Mouse (Mus musculus): ENCODE measurements at regions not wholly inside any gene's neighbourhood (a gene's known extent, or its start where the extent isn't known, plus 50 kb on each side); places are given as distances from the start of the nearest gene placed in this dataset.

- H3K27me3 ChIP-seq (ENCODE audit: control insufficient read depth, insufficient read depth, low read length, poor library complexity, severe bottlenecking) = no peaks in the 10 kb centered on the region
- no peaks in the 10 kb centered on the region for H3K36me3 ChIP-seq (ENCODE audit: control insufficient read depth, insufficient read depth, low read length, poor library complexity, severe bottlenecking)
- peak; percentile 55 for DNase-seq (ENCODE audit: low read depth, low spot score)
These were observed 68.6 kb upstream of the Rph3a start for GRCm38 (mm10) chr5:121078531-121078930.

- Histone ChIP-seq H3K36me3 (ENCODE audit: control insufficient read depth, insufficient read depth, low read length, poor library complexity, severe bottlenecking) (no peaks in the 10 kb centered on the region), H3K27me3 (ENCODE audit: control insufficient read depth, insufficient read depth, low read length, poor library complexity, severe bottlenecking) (no peaks in the 10 kb centered on the region)
- DNase-seq (ENCODE audit: low read depth, low spot score) = no peak
These were observed 66.8 kb upstream of the Rph3a start for GRCm38 (mm10) chr5:121076741-121077140.

DNA sequence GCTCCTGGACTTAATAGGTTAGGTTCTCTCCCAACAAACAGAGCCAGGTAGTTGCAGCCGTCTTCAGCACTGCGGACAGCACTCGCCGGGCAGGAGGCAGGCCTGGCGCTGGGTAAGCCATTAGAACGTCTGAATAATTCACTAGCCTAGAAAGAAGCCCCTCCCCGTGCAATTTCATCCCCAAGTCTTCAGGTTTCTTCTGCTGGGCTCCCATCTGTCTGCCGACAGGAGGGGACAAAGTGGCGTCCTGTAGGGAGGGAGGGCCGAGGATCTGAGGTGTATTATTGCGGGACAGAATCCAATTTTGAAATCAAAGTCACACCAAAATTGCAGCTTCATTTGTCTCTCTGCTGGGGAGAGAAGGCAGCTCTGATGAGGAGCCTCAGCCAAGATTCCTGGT, 58.9 kb upstream of the Rph3a start:
- peak; percentile 6 for DNase-seq (ENCODE audit: low read depth, low spot score)
- H3K36me3 ChIP-seq (ENCODE audit: control insufficient read depth, insufficient read depth, low read length, poor library complexity, severe bottlenecking) = no peaks in the 10 kb centered on the region
- H3K27me3 ChIP-seq (ENCODE audit: control insufficient read depth, insufficient read depth, low read length, poor library complexity, severe bottlenecking) = no peaks in the 10 kb centered on the region

DNA sequence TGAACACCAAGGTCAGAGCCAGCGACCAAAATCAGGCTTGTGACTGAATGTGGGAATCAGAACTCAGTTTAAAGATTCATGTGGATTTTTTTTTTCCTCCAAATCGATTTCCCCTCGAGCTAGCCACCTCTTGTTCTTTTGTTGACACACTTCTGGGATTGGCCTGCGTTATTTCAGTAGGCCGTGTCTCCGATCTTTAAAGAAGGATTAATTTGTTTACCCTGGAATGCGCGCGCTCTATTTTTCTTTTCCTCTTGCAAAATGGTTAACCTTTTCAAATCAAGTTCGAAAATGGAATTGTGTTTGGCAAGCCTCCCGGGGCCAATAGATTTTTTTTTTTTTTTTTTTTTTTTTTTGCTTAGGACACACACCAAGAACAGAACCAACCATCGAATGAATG, 54.8 kb upstream of the Rph3a start:
- DNase-seq (ENCODE audit: low read depth, low spot score) = no peak
- Histone ChIP-seq H3K27me3 (ENCODE audit: control insufficient read depth, insufficient read depth, low read length, poor library complexity, severe bottlenecking) (no peaks in the 10 kb centered on the region), H3K36me3 (ENCODE audit: control insufficient read depth, insufficient read depth, low read length, poor library complexity, severe bottlenecking) (no peaks in the 10 kb centered on the region)

DNA sequence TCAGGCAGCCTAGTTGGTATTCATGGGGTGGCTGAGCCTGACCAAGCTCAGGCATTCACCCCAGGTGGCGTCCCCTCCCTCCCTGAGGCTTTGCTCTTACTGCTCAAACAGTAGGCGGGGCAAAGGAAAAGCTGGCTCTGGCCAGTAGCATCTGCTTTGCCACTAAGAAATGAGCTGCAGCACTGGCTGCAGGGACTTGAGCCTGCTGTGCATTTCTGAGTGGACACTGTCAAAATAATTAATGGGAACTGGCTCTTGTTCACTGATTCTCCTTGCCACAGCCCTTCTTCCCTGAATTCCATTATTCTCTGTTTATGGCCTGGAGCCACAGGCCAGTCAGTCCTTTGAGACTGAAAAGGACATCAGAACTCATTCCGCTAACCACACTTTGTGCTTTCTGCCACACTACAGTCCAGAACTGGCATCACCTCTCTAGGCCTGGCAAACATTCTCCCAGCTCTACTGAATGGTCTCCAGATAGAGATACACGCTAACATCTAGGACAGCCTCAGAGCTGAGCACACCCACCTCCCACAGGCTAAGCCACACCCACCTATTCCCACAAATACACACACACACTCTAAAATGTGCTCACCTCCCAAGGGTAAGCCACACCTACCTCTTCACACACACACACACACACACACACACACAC, 53.2 kb upstream of the Rph3a start:
- Histone ChIP-seq H3K27me3 (ENCODE audit: control insufficient read depth, insufficient read depth, low read length, poor library complexity, severe bottlenecking) (no peaks in the 10 kb centered on the region), H3K36me3 (ENCODE audit: control insufficient read depth, insufficient read depth, low read length, poor library complexity, severe bottlenecking) (no peaks in the 10 kb centered on the region)
- no peak for DNase-seq (ENCODE audit: low read depth, low spot score)

GRCm38 (mm10) chr5:121061688-121062087, 51.8 kb upstream of the Rph3a start:
- H3K36me3 ChIP-seq (ENCODE audit: control insufficient read depth, insufficient read depth, low read length, poor library complexity, severe bottlenecking) = no peaks in the 10 kb centered on the region
- no peaks in the 10 kb centered on the region for H3K27me3 ChIP-seq (ENCODE audit: control insufficient read depth, insufficient read depth, low read length, poor library complexity, severe bottlenecking)
- peak; percentile 6 for DNase-seq (ENCODE audit: low read depth, low spot score)

All from splenic B cell, adult 2 months (primary cell).